Mouse (Mus musculus): ENCODE measurements at regions not wholly inside any gene's neighbourhood (a gene's known extent, or its start where the extent isn't known, plus 50 kb on each side); places are given as distances from the start of the nearest gene placed in this dataset.

- 14% methylated on average over 6 of the region's 6 CpGs for WGBS
- Histone ChIP-seq H3K4me1 (replicated peaks; ENCODE audit: control insufficient read depth, insufficient read depth, low read length) (no peaks in the 10 kb centered on the region), H3K9me3 (ENCODE audit: control insufficient read depth) (no peaks in the 10 kb centered on the region), H3K4me3 (ENCODE audit: low read depth, low read length) (no peak overlapping the region), H3K4me2 (replicated peaks; ENCODE audit: low read depth) (no peak overlapping the region), H3K36me3 (ENCODE audit: control insufficient read depth, insufficient read depth) (no peaks in the 10 kb centered on the region), H3K27me3 (replicated peaks; ENCODE audit: control insufficient read depth, insufficient read depth, low read length) (no peaks in the 10 kb centered on the region), H3K9ac (ENCODE audit: low read depth, low read length) (no peak overlapping the region), H3K27ac (ENCODE audit: low read depth, low read length) (no peak overlapping the region)
- peak; percentile 26; the same call in 1 of the 2 replicates for TF ChIP-seq CTCF (IDR thresholded peaks at IDR 0.05; ENCODE audit: low read depth)
- no peak for ATAC-seq
Measured at GRCm38 (mm10) chr2:170206442-170206754, 58.5 kb upstream of the Zfp217 start.

- Histone ChIP-seq H3K4me2 (replicated peaks; ENCODE audit: low read depth) (peak overlapping the region; percentile 69), H3K4me3 (ENCODE audit: low read depth, low read length) (peak overlapping the region; percentile 31), H3K27me3 (replicated peaks; ENCODE audit: control insufficient read depth, insufficient read depth, low read length) (no peaks in the 10 kb centered on the region), H3K4me1 (replicated peaks; ENCODE audit: control insufficient read depth, insufficient read depth, low read length) (no peaks in the 10 kb centered on the region), H3K9ac (ENCODE audit: low read depth, low read length) (peak overlapping the region; percentile 54), H3K27ac (ENCODE audit: low read depth, low read length) (peak overlapping the region; percentile 81), H3K9me3 (ENCODE audit: control insufficient read depth) (no peaks in the 10 kb centered on the region), H3K36me3 (ENCODE audit: control insufficient read depth, insufficient read depth) (no peaks in the 10 kb centered on the region)
- WGBS = 1% methylated on average over 17 of the region's 17 CpGs
- no peak for TF ChIP-seq CTCF (IDR thresholded peaks at IDR 0.05; ENCODE audit: low read depth)
- no peak; the same call in 1 of the 2 replicates for ATAC-seq
Measured at GRCm38 (mm10) chr2:170205591-170206441, 57.9 kb upstream of the Zfp217 start.

GRCm38 (mm10) chr2:170204768-170205514 is 57.0 kb upstream of the Zfp217 start:
- peak overlapping the region; percentile 31 for H3K4me3 ChIP-seq (ENCODE audit: low read depth, low read length)
- no peak for ATAC-seq
- no peaks in the 10 kb centered on the region for H3K36me3 ChIP-seq (ENCODE audit: control insufficient read depth, insufficient read depth)
- no peaks in the 10 kb centered on the region for H3K9me3 ChIP-seq (ENCODE audit: control insufficient read depth)
- peak overlapping the region; percentile 69 for H3K4me2 ChIP-seq (replicated peaks; ENCODE audit: low read depth)
- WGBS = 12% methylated on average over 10 of the region's 10 CpGs
- H3K9ac ChIP-seq (ENCODE audit: low read depth, low read length) = peak overlapping the region; percentile 54; the same call in 1 of the 2 replicates
- H3K4me1 ChIP-seq (replicated peaks; ENCODE audit: control insufficient read depth, insufficient read depth, low read length) = no peaks in the 10 kb centered on the region
- no peaks in the 10 kb centered on the region for H3K27me3 ChIP-seq (replicated peaks; ENCODE audit: control insufficient read depth, insufficient read depth, low read length)
- H3K27ac ChIP-seq (ENCODE audit: low read depth, low read length) = peak overlapping the region; percentile 81
- no peak for TF ChIP-seq CTCF (IDR thresholded peaks at IDR 0.05; ENCODE audit: low read depth)

GRCm38 (mm10) chr2:170203496-170203895 is 55.6 kb upstream of the Zfp217 start:
- no peak for TF ChIP-seq CTCF (IDR thresholded peaks at IDR 0.05; ENCODE audit: low read depth)
- Histone ChIP-seq H3K4me3 (ENCODE audit: low read depth, low read length) (no peak overlapping the region), H3K4me2 (replicated peaks; ENCODE audit: low read depth) (no peak overlapping the region), H3K9me3 (ENCODE audit: control insufficient read depth) (no peaks in the 10 kb centered on the region), H3K4me1 (replicated peaks; ENCODE audit: control insufficient read depth, insufficient read depth, low read length) (no peaks in the 10 kb centered on the region), H3K27ac (ENCODE audit: low read depth, low read length) (no peak overlapping the region), H3K36me3 (ENCODE audit: control insufficient read depth, insufficient read depth) (no peaks in the 10 kb centered on the region), H3K27me3 (replicated peaks; ENCODE audit: control insufficient read depth, insufficient read depth, low read length) (no peaks in the 10 kb centered on the region), H3K9ac (ENCODE audit: low read depth, low read length) (no peak overlapping the region)
- ATAC-seq = no peak
- WGBS = 92% methylated on average over 5 of the region's 5 CpGs

- no peak for ATAC-seq
Measured at GRCm38 (mm10) chr2:170201816-170202371, 54.0 kb upstream of the Zfp217 start.

More at GRCm38 (mm10) chr2:170201816-170202371, 54.0 kb upstream of the Zfp217 start:
- no peak overlapping the region for H3K27ac ChIP-seq (ENCODE audit: low read depth, low read length)
- H3K9ac ChIP-seq (ENCODE audit: low read depth, low read length) = no peak overlapping the region
- H3K4me2 ChIP-seq (replicated peaks; ENCODE audit: low read depth) = no peak overlapping the region
- H3K27me3 ChIP-seq (replicated peaks; ENCODE audit: control insufficient read depth, insufficient read depth, low read length) = no peaks in the 10 kb centered on the region
- no peaks in the 10 kb centered on the region for H3K9me3 ChIP-seq (ENCODE audit: control insufficient read depth)
- no peaks in the 10 kb centered on the region for H3K36me3 ChIP-seq (ENCODE audit: control insufficient read depth, insufficient read depth)
- no peak for TF ChIP-seq CTCF (IDR thresholded peaks at IDR 0.05; ENCODE audit: low read depth)
- 70% methylated on average over 10 of the region's 10 CpGs for WGBS
- no peak overlapping the region for H3K4me3 ChIP-seq (ENCODE audit: low read depth, low read length)
- no peaks in the 10 kb centered on the region for H3K4me1 ChIP-seq (replicated peaks; ENCODE audit: control insufficient read depth, insufficient read depth, low read length)
